Mouse (Mus musculus): ENCODE measurements around the gene Gpr3.

The Gpr3 gene

DNA sequence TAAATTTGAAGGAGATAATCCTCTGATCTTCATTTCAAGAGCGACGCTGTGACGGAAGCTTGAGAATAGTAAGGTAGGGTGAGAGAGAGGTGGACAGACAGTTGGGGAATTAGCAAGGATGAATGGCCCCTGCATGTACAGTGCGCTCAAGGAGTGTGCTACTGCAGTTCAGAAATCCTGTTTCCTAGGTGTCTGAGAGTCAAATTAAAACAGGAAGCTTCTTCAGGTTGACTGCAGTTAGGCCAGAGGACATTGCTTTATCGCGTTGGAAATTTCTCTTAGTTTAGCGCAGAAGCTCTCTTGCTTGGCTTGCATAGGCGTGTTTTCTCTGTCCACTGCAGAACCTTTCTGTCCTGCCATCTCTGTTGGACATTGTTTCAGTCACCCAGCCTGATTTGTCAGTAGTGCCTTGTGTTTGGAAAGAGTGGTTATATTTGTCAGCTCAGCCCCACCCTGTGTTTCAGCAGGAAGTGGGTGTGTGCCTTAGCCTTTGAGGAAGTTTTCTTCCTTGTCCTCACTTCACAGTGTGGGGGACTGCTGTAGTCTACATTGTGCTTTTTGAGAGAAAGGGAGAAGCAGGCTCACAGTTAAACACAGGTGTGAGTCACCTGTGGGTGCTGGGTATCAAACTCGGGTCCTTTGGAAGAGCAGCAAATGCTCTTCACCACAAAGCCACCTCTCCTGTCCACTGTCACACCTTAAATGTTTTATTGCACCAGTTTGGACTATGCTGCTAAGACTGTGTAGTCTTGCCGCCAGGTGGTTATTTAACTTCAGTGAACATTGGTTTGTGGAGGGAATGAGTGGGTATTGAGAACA lies 42.9 kb downstream of the Gpr3 start:
- DNase-seq: peak; percentile 74 to 79

DNA sequence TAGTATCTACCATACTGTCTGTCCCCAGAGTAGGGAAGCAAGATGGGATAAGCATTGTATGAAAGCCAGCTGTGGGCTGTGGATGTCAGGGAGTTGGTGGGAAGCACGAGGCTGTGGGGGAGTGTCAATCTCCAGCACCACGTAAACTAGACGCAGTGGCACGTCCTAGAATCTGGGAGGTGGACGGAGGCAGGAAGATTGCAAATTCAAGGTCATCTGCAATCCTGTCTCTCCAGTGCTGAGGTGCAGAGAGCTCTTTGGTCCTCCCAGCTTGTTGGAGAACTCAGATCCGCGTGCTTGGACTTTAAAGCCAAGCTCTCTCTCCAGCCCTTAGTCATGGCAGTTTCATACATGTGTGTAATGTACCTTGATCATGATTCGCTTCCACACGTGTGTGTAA lies 45.6 kb downstream of the Gpr3 start:
- DNase-seq: no peak

GRCm38 (mm10) chr4:133162196-133162595 lies 50.1 kb downstream of the Gpr3 start:
- DNase-seq: no peak

DNA sequence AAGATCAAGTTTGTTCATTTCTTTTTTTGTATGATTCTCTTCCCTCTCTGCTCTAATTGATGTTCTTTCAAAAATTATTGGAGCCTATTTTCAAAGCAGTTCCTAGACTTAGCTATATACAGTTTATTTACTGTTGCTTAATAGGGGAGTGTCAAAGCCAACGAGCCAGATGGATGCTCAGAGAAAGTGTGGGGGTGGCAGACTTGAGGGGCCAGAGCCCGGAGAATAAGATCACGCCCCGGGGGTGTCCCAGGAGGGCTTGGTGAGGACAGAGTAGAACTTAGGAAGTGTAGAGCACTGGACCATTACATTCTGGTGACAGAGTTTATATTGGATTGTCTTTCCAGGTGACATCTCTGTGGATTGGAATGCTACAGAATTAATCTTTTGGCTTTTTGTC lies 51.5 kb downstream of the Gpr3 start:
- DNase-seq: no peak

- DNase-seq: no peak
Observed at GRCm38 (mm10) chr4:133160211-133160610, 52.1 kb downstream of the Gpr3 start.

- DNase-seq: no peak
Observed at GRCm38 (mm10) chr4:133159646-133160045, 52.7 kb downstream of the Gpr3 start.

All from lung, adult 18-20 months (tissue).